27 mouse cellular contexts compared by ENCODE assay signal in genomic region chr8:92921768-92922167, GRCm38 (mm10). TPM values are rescaled to one million over a fixed set of nuclear protein-coding genes. Genes with fewer than 3 reads are reported as not detected.
A peak's percentile ranks its signal among the peaks of the same experiment; 100 is the strongest.
DNase-seq lines count a peak whose midpoint lies in the region; ATAC-seq lines count a peak whose summit lies in the region.
"Had no signal": no experiment of that assay in that cellular context is flagged by ENCODE, and none has a peak within 500 bp of the region (broad histone marks: within the 10 kb centered on the region; RNA-seq: fewer than 3 reads in every experiment).

No protein-coding gene starts in this region.

- 90% methylated on average over 3 of the region's 3 CpGs for WGBS in embryonic facial prominence, embryonic 14.5 days
- WGBS in embryonic facial prominence, embryonic 10.5 days, result 88% methylated on average over 3 of the region's 3 CpGs

- H3K4me3 ChIP-seq in embryonic facial prominence, embryonic 14.5 days (ENCODE audit: low read depth, low read length), result no peak overlapping the region
- H3K4me3 ChIP-seq in embryonic facial prominence, embryonic 10.5 days, result no peak overlapping the region
- H3K4me3 ChIP-seq: embryonic facial prominence, embryonic 13.5 days; forebrain, embryonic 13.5 days; forebrain, embryonic 15.5 days had no signal

- no peaks in the 10 kb centered on the region for H3K36me3 ChIP-seq in embryonic facial prominence, embryonic 14.5 days (ENCODE audit: control insufficient read depth, insufficient read depth, low read length)
- H3K36me3 ChIP-seq in embryonic facial prominence, embryonic 10.5 days (replicated peaks), result no peaks in the 10 kb centered on the region
- H3K36me3 ChIP-seq: embryonic facial prominence, embryonic 13.5 days; forebrain, embryonic 15.5 days; G1E had no signal

- no peaks in the 10 kb centered on the region for H3K27me3 ChIP-seq in embryonic facial prominence, embryonic 14.5 days (replicated peaks; ENCODE audit: control insufficient read depth, insufficient read depth, low read length)
- no peaks in the 10 kb centered on the region for H3K27me3 ChIP-seq in embryonic facial prominence, embryonic 10.5 days (replicated peaks; ENCODE audit: low read depth, poor library complexity, severe bottlenecking)
- H3K27me3 ChIP-seq: CH12.LX; embryonic facial prominence, embryonic 13.5 days; forebrain, embryonic 13.5 days; forebrain, embryonic 15.5 days; Patski had no signal

- H3K4me1 ChIP-seq in embryonic facial prominence, embryonic 14.5 days (ENCODE audit: control insufficient read depth, insufficient read depth, low read length), result peaks cover 5% of the 10 kb centered on the region; the same call in 1 of the 2 replicates
- peaks cover 7% of the 10 kb centered on the region; the same call in 1 of the 2 replicates for H3K4me1 ChIP-seq in embryonic facial prominence, embryonic 10.5 days
- H3K4me1 ChIP-seq: forebrain, embryonic 13.5 days; forebrain, embryonic 15.5 days had no signal

- peak; percentile 53; the same call in 1 of the 2 replicates for ATAC-seq in embryonic facial prominence, embryonic 14.5 days (ENCODE audit: low read depth)
- ATAC-seq: activated CD4-positive, CD25-positive, alpha-beta regulatory T cell, adult 4 months; CD4-positive, CD25-positive, alpha-beta regulatory T cell, adult 4 months; forebrain, embryonic 13.5 days; forebrain, embryonic 15.5 days; forebrain, postnatal 0 days; Patski had no signal

- peaks cover 3% of the 10 kb centered on the region; the same call in 1 of the 2 replicates for H3K9me3 ChIP-seq in embryonic facial prominence, embryonic 14.5 days (ENCODE audit: control insufficient read depth, low read length)
- no peaks in the 10 kb centered on the region for H3K9me3 ChIP-seq in embryonic facial prominence, embryonic 10.5 days
- H3K9me3 ChIP-seq: embryonic facial prominence, embryonic 13.5 days; forebrain, embryonic 13.5 days; forebrain, embryonic 15.5 days had no signal

- H3K9ac ChIP-seq in embryonic facial prominence, embryonic 14.5 days (ENCODE audit: low read depth, low read length), result no peak overlapping the region
- H3K9ac ChIP-seq: embryonic facial prominence, embryonic 13.5 days; forebrain, embryonic 13.5 days; forebrain, embryonic 15.5 days; forebrain, postnatal 0 days had no signal

- DNase-seq in embryonic facial prominence, embryonic 14.5 days (ENCODE audit: low spot score), result peak; percentile 30
- no peak for DNase-seq in embryonic facial prominence, embryonic 10.5 days (ENCODE audit: low spot score)
- DNase-seq in brain, adult 2 months (ENCODE audit: low read depth, low spot score), result peak; percentile 10
- DNase-seq in retina, embryonic 14.5 days (ENCODE audit: low spot score), result peak; percentile 33
- peak; percentile 21 for DNase-seq in retina, postnatal 7 days (ENCODE audit: low read depth, low spot score)
- DNase-seq in gastrocnemius, adult 8-10 months (ENCODE audit: low spot score in 2 of 2), result no peak
- DNase-seq in kidney, postnatal 4 days, result no peak
- DNase-seq: adrenal gland, adult 8-10 months; adrenal gland, postnatal 14 days; adrenal gland, postnatal 36 days; B cell, adult 2 months; cerebellum, adult 11-12 months; cerebellum, adult 2 months; cerebellum, adult 9-10 months; cerebellum, postnatal 10 days; cerebellum, postnatal 25 days; forebrain, postnatal 0 days had no signal

- H3K27ac ChIP-seq in embryonic facial prominence, embryonic 14.5 days (replicated peaks; ENCODE audit: low read depth, low read length), result no peak overlapping the region
- no peak overlapping the region for H3K27ac ChIP-seq in embryonic facial prominence, embryonic 10.5 days (replicated peaks)
- H3K27ac ChIP-seq: embryonic facial prominence, embryonic 13.5 days; forebrain, embryonic 13.5 days; forebrain, embryonic 15.5 days had no signal

- H3K4me2 ChIP-seq in embryonic facial prominence, embryonic 14.5 days (ENCODE audit: low read depth, low read length), result no peak overlapping the region
- H3K4me2 ChIP-seq: embryonic facial prominence, embryonic 13.5 days; forebrain, embryonic 13.5 days; forebrain, embryonic 15.5 days had no signal

RNA-seq across cellular contexts. Expression of gene Capns2, which starts 20.6 kb away (rescaled TPM):
- polyA plus RNA-seq in embryonic facial prominence, embryonic 14.5 days (2014; fragmentation: Nextera tagmentation; extraction: Ambion mirVana), result 17.6 and 17.9 TPM in 2 replicates
- polyA plus RNA-seq in embryonic facial prominence, embryonic 10.5 days (2016; fragmentation: Nextera tagmentation; extraction: Ambion mirVana), result 0.25 TPM in 1 of 2 replicates, not detected in the other
- not detected for total RNA-seq in gastrocnemius, adult 8-10 months (2022)
- total RNA-seq: adrenal gland, postnatal 14 days; CH12.LX; G1E had no signal
- polyA plus RNA-seq: activated CD4-positive, CD25-positive, alpha-beta regulatory T cell, adult 4 months; CD4-positive, CD25-positive, alpha-beta regulatory T cell, adult 4 months; embryonic facial prominence, embryonic 11.5 days; forebrain, embryonic 11.5 days; forebrain, embryonic 13.5 days; forebrain, postnatal 0 days; G1E had no signal

RNA-seq across cellular contexts. Expression of gene Slc6a2, which starts 38.1 kb away (rescaled TPM):
- 1.00 and 1.7 TPM in 2 replicates for polyA plus RNA-seq in embryonic facial prominence, embryonic 14.5 days (2014; fragmentation: Nextera tagmentation; extraction: Ambion mirVana)
- polyA plus RNA-seq in embryonic facial prominence, embryonic 10.5 days (2016; fragmentation: Nextera tagmentation; extraction: Ambion mirVana), result 0.02 and 0.11 TPM in 2 replicates
- under 1 TPM; 0.29 to 0.54 (median 0.30) TPM for total RNA-seq in gastrocnemius, adult 8-10 months (2022)
- total RNA-seq: CH12.LX; forebrain, postnatal 0 days had no signal
- polyA plus RNA-seq: activated CD4-positive, CD25-positive, alpha-beta regulatory T cell, adult 4 months; CD4-positive, CD25-positive, alpha-beta regulatory T cell, adult 4 months; forebrain, embryonic 11.5 days; forebrain, embryonic 13.5 days; forebrain, postnatal 0 days; G1E; Patski had no signal

Comparison
In these comparisons a context has a peak if more than half of its experiments do, and no peak if none do; other contexts are left out.
1. DNase-seq: peak in embryonic facial prominence, embryonic 14.5 days (single experiment), brain, adult 2 months (single experiment), retina, embryonic 14.5 days (single experiment) and retina, postnatal 7 days (single experiment); none in embryonic facial prominence, embryonic 10.5 days (single experiment), gastrocnemius, adult 8-10 months (0 of 2) and kidney, postnatal 4 days (0 of 2).
2. RNA of gene Capns2, which starts 20.6 kb away (polyA plus RNA-seq): 17.6 to 17.9 TPM in embryonic facial prominence, embryonic 14.5 days; 0.25 TPM in embryonic facial prominence, embryonic 10.5 days; every median in the first group is over 10 times any median in the second.